Mouse (Mus musculus): ENCODE data around the gene B4galt5. TPM values are rescaled to one million over a fixed set of nuclear protein-coding genes. Genes with fewer than 3 reads are reported as not detected.

B4galt5 gene
- polyA plus RNA-seq, 1 experiment from 2014 or later = 20.4 TPM

GRCm38 (mm10) chr2:167380615-167381285, 31.8 kb upstream of the B4galt5 start:
- Histone ChIP-seq H3K27me3 (ENCODE audit: control insufficient read depth, insufficient read depth, low read length) (no peaks in the 10 kb centered on the region), H3K27ac (replicated peaks; ENCODE audit: low read depth, low read length) (no peak overlapping the region), H3K4me2 (ENCODE audit: low read length) (no peak overlapping the region), H3K9me3 (ENCODE audit: control insufficient read depth, low read length) (no peaks in the 10 kb centered on the region), H3K4me1 (ENCODE audit: control insufficient read depth, insufficient read depth, low read length) (no peaks in the 10 kb centered on the region), H3K36me3 (ENCODE audit: control insufficient read depth, insufficient read depth, low read length) (no peaks in the 10 kb centered on the region), H3K4me3 (replicated peaks; ENCODE audit: low read depth, low read length) (no peak overlapping the region), H3K9ac (replicated peaks; ENCODE audit: low read length) (no peak overlapping the region)
- DNase-seq (no peak), ATAC-seq (ENCODE audit: low FRiP score, low TSS enrichment) (no peak)
- WGBS = 60% methylated on average over 7 of the region's 7 CpGs

DNA sequence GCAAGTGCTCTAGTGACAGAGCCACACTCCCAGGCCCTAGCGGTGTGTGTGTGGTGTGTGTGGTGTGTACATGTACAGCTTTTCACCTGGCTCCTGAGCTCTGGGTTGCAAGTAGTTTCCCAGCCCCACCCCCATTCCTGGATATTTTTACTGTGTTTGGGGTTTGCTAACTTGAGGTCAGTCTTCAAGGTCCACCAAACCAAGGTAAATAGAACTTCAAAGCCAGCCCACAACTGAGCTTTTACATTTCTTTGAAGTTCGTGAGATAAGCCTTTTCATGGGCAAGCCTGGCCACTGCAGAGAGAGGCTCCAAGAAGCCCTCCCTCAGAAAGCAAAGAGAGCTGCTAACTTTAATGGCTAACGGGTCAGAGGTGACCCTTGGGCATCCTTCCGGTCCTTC, 30.0 kb upstream of the B4galt5 start:
- ATAC-seq (ENCODE audit: low FRiP score, low TSS enrichment) (no peak), DNase-seq (no peak)
- WGBS = 30% methylated on average over 4 of the region's 4 CpGs
- no peaks in the 10 kb centered on the region for H3K27me3 ChIP-seq (ENCODE audit: control insufficient read depth, insufficient read depth, low read length)
- H3K4me3 ChIP-seq (replicated peaks; ENCODE audit: low read depth, low read length) = no peak overlapping the region
- H3K4me2 ChIP-seq (ENCODE audit: low read length) = no peak overlapping the region
- no peaks in the 10 kb centered on the region for H3K9me3 ChIP-seq (ENCODE audit: control insufficient read depth, low read length)
- no peak overlapping the region for H3K9ac ChIP-seq (replicated peaks; ENCODE audit: low read length)
- no peak overlapping the region for H3K27ac ChIP-seq (replicated peaks; ENCODE audit: low read depth, low read length)
- H3K4me1 ChIP-seq (ENCODE audit: control insufficient read depth, insufficient read depth, low read length) = no peaks in the 10 kb centered on the region
- no peaks in the 10 kb centered on the region for H3K36me3 ChIP-seq (ENCODE audit: control insufficient read depth, insufficient read depth, low read length)

DNA sequence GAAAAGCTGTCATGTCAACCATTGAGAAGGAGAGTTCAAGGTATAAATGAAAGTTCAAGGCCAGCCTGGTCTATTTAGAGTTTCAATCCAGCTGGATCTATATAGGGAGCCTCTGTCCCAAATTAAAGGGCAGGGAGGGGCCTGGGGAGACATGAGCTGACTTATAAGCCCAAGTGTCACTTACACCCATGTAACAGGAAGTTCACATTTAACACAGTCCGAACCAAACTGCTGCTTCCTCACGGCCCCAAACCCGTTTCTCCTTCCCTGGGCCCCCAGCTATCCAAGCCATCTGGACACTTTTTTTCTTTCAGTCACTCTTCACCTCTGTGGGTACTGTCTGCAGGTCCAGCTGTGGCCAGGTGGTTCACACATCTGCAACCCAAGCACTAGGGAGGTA, 28.7 kb upstream of the B4galt5 start:
- no peak for ATAC-seq (ENCODE audit: low FRiP score, low TSS enrichment)
- no peaks in the 10 kb centered on the region for H3K27me3 ChIP-seq (ENCODE audit: control insufficient read depth, insufficient read depth, low read length)
- WGBS = 78% methylated on average over 3 of the region's 3 CpGs

DNA sequence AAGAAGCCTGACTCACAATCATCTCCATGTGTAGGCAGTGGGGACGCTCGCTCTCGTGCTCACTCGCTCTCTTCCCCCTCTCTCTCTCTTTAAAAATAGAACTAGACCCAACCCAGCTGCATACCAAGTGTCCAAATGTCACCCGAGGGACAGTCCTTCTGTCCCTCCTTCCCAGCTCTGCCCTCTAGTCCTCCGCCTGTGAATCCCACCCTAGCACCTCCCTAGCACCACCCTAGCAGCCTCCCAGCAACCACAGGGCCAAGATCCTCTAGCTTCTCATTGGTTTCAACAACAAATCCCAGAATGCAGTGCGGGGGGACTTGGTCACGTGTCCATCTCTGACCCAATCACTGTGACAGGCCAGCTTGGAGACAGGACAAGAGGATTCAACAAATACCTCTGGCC, 27.2 kb upstream of the B4galt5 start:
- Histone ChIP-seq H3K36me3 (ENCODE audit: control insufficient read depth, insufficient read depth, low read length) (no peaks in the 10 kb centered on the region), H3K4me2 (ENCODE audit: low read length) (no peak overlapping the region), H3K4me3 (replicated peaks; ENCODE audit: low read depth, low read length) (no peak overlapping the region), H3K27me3 (ENCODE audit: control insufficient read depth, insufficient read depth, low read length) (no peaks in the 10 kb centered on the region), H3K9me3 (ENCODE audit: control insufficient read depth, low read length) (no peaks in the 10 kb centered on the region), H3K9ac (replicated peaks; ENCODE audit: low read length) (no peak overlapping the region), H3K4me1 (ENCODE audit: control insufficient read depth, insufficient read depth, low read length) (no peaks in the 10 kb centered on the region), H3K27ac (replicated peaks; ENCODE audit: low read depth, low read length) (no peak overlapping the region)
- ATAC-seq (ENCODE audit: low FRiP score, low TSS enrichment) (no peak), DNase-seq (peak; percentile 19)
- 77% methylated on average over 8 of the region's 8 CpGs for WGBS

More for the DNA sequence above, 28.7 kb upstream of the B4galt5 start:
- no peak overlapping the region for H3K4me2 ChIP-seq (ENCODE audit: low read length)
- H3K4me1 ChIP-seq (ENCODE audit: control insufficient read depth, insufficient read depth, low read length) = no peaks in the 10 kb centered on the region
- H3K9ac ChIP-seq (replicated peaks; ENCODE audit: low read length) = no peak overlapping the region
- no peak overlapping the region for H3K4me3 ChIP-seq (replicated peaks; ENCODE audit: low read depth, low read length)
- DNase-seq = no peak
- H3K9me3 ChIP-seq (ENCODE audit: control insufficient read depth, low read length) = no peaks in the 10 kb centered on the region
- no peak overlapping the region for H3K27ac ChIP-seq (replicated peaks; ENCODE audit: low read depth, low read length)
- H3K36me3 ChIP-seq (ENCODE audit: control insufficient read depth, insufficient read depth, low read length) = no peaks in the 10 kb centered on the region

DNA sequence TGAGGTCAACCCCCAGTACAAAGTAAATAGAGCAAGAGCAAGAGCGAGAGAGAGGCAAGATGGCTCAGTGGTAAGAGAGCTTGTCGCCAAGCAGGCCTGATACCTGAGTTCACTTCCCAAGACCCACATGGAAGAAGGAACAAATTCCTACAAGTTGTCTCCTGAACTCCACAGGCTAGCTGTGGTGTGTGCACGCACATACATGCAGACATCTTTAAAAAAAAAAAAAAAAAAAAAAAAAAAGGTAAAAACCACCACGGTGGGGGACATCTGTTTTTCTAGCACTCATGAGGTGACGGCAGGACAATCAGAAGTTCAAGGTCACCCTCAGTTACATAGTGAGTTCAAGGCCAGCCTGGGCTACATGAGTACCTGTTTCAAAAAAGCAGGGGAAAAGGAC, 26.7 kb upstream of the B4galt5 start:
- Histone ChIP-seq H3K4me3 (replicated peaks; ENCODE audit: low read depth, low read length) (no peak overlapping the region), H3K36me3 (ENCODE audit: control insufficient read depth, insufficient read depth, low read length) (no peaks in the 10 kb centered on the region), H3K4me2 (ENCODE audit: low read length) (no peak overlapping the region), H3K27me3 (ENCODE audit: control insufficient read depth, insufficient read depth, low read length) (no peaks in the 10 kb centered on the region), H3K9me3 (ENCODE audit: control insufficient read depth, low read length) (no peaks in the 10 kb centered on the region), H3K9ac (replicated peaks; ENCODE audit: low read length) (no peak overlapping the region), H3K4me1 (ENCODE audit: control insufficient read depth, insufficient read depth, low read length) (no peaks in the 10 kb centered on the region), H3K27ac (replicated peaks; ENCODE audit: low read depth, low read length) (no peak overlapping the region)
- no peak for DNase-seq
- WGBS = 91% methylated on average over 5 of the region's 5 CpGs
- no peak for ATAC-seq (ENCODE audit: low FRiP score, low TSS enrichment)

DNA sequence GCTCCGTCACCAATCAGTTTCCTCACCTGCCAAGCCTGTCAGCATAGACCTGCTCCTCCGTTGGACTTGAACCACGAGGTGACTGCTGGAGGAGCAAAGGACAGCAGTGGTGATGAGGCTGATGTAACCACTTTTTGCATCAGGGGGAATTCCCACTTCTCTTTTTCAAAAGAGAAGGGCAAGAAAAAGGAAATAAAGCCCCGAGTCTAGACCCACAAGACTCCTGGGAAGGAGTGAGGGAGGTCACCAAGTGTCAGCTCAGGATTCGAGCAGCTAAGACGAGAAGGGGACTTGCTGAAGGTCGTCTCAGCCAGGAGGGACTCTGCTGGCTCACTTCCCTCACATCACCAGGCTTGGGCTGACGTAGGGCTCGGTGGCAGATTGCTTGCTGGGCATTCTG, 26.2 kb upstream of the B4galt5 start:
- Histone ChIP-seq H3K36me3 (ENCODE audit: control insufficient read depth, insufficient read depth, low read length) (no peaks in the 10 kb centered on the region), H3K27ac (replicated peaks; ENCODE audit: low read depth, low read length) (no peak overlapping the region), H3K9me3 (ENCODE audit: control insufficient read depth, low read length) (no peaks in the 10 kb centered on the region), H3K4me3 (replicated peaks; ENCODE audit: low read depth, low read length) (no peak overlapping the region), H3K4me1 (ENCODE audit: control insufficient read depth, insufficient read depth, low read length) (no peaks in the 10 kb centered on the region), H3K27me3 (ENCODE audit: control insufficient read depth, insufficient read depth, low read length) (no peaks in the 10 kb centered on the region), H3K9ac (replicated peaks; ENCODE audit: low read length) (no peak overlapping the region), H3K4me2 (ENCODE audit: low read length) (no peak overlapping the region)
- DNase-seq (no peak), ATAC-seq (ENCODE audit: low FRiP score, low TSS enrichment) (no peak)
- WGBS = 81% methylated on average over 9 of the region's 9 CpGs

- Histone ChIP-seq H3K36me3 (ENCODE audit: control insufficient read depth, insufficient read depth, low read length) (no peaks in the 10 kb centered on the region), H3K4me1 (ENCODE audit: control insufficient read depth, insufficient read depth, low read length) (no peaks in the 10 kb centered on the region), H3K9me3 (ENCODE audit: control insufficient read depth, low read length) (no peaks in the 10 kb centered on the region), H3K9ac (replicated peaks; ENCODE audit: low read length) (no peak overlapping the region), H3K27me3 (ENCODE audit: control insufficient read depth, insufficient read depth, low read length) (no peaks in the 10 kb centered on the region), H3K27ac (replicated peaks; ENCODE audit: low read depth, low read length) (no peak overlapping the region), H3K4me3 (replicated peaks; ENCODE audit: low read depth, low read length) (no peak overlapping the region), H3K4me2 (ENCODE audit: low read length) (no peak overlapping the region)
- no peak for DNase-seq
- no peak for ATAC-seq (ENCODE audit: low FRiP score, low TSS enrichment)
- 93% methylated on average over 12 of the region's 12 CpGs for WGBS
Measured at GRCm38 (mm10) chr2:167374191-167374805, 25.3 kb upstream of the B4galt5 start.

DNA sequence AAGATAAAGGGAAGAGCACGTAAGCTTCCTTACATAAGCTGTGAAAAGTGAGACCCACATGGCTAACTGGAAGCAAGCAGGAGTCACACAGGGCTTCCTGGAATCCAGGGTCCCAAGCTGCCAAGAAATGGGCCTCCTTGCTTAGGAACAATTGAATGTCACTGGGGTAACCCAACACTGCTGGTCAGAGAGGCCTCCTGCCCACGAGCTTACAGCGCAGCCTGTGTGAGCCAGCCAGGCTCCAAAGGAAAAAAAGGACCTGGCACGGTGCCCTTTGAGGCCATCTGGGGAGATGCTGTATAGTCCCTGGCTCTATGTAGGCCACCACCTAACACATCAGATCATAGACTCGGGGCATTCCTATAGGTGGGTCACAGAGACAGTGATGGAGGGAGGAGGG, 24.3 kb upstream of the B4galt5 start:
- 75% methylated on average over 5 of the region's 5 CpGs for WGBS
- Histone ChIP-seq H3K4me1 (ENCODE audit: control insufficient read depth, insufficient read depth, low read length) (no peaks in the 10 kb centered on the region), H3K9ac (replicated peaks; ENCODE audit: low read length) (no peak overlapping the region), H3K9me3 (ENCODE audit: control insufficient read depth, low read length) (no peaks in the 10 kb centered on the region), H3K27me3 (ENCODE audit: control insufficient read depth, insufficient read depth, low read length) (no peaks in the 10 kb centered on the region), H3K4me3 (replicated peaks; ENCODE audit: low read depth, low read length) (no peak overlapping the region), H3K36me3 (ENCODE audit: control insufficient read depth, insufficient read depth, low read length) (no peaks in the 10 kb centered on the region), H3K4me2 (ENCODE audit: low read length) (no peak overlapping the region), H3K27ac (replicated peaks; ENCODE audit: low read depth, low read length) (no peak overlapping the region)
- ATAC-seq (ENCODE audit: low FRiP score, low TSS enrichment) (no peak), DNase-seq (peak; percentile 19)

DNA sequence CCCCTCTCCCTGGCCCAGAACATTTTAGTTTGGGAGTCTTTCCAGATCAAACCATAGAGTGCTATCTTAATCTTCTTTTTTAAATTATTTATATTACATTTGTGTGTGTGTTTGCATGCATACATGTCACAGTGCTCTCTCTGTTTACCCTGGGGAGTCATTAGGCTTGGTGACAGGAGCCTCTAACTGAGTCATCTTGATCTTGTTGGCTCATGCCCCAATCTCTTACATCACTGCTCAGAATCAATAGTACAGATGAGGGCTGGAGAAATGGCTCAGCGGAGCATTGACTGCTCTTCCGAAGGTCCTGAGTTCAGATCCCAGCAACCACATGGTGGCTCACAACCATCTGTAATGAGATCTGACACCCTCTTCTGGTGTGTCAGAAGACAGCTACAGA, 22.5 kb upstream of the B4galt5 start:
- ATAC-seq (ENCODE audit: low FRiP score, low TSS enrichment) = no peak
- no peak for DNase-seq
- Histone ChIP-seq H3K9ac (replicated peaks; ENCODE audit: low read length) (no peak overlapping the region), H3K4me1 (ENCODE audit: control insufficient read depth, insufficient read depth, low read length) (no peaks in the 10 kb centered on the region), H3K27ac (replicated peaks; ENCODE audit: low read depth, low read length) (no peak overlapping the region), H3K4me3 (replicated peaks; ENCODE audit: low read depth, low read length) (no peak overlapping the region), H3K36me3 (ENCODE audit: control insufficient read depth, insufficient read depth, low read length) (no peaks in the 10 kb centered on the region), H3K27me3 (ENCODE audit: control insufficient read depth, insufficient read depth, low read length) (no peaks in the 10 kb centered on the region), H3K9me3 (ENCODE audit: control insufficient read depth, low read length) (no peaks in the 10 kb centered on the region), H3K4me2 (ENCODE audit: low read length) (no peak overlapping the region)
- 94% methylated on average over 2 of the region's 2 CpGs for WGBS

Data from midbrain, embryonic 14.5 days (tissue).